Mouse (Mus musculus): ENCODE measurements around the gene Fastkd1. TPM values are rescaled to one million over a fixed set of nuclear protein-coding genes. Genes with fewer than 3 reads are reported as not detected.
A peak's percentile ranks its signal among the peaks of the same experiment; 100 is the strongest.
"Not testable (repeated sequence)": the region's sequence is repeated elsewhere in the genome, so short reads cannot be mapped to it uniquely, and the experiment has no call there.

Gene Fastkd1
- 10 to 100 TPM; 29.7 to 30.5 TPM for total RNA-seq (2021)
- long read RNA-seq, experiment 1, partial matches to known transcripts, result 5 of 10 reads
- long read RNA-seq, experiment 1, other reads (novel, unspliced or antisense), result 1 of 10 reads
- long read RNA-seq, experiment 2, partial matches to known transcripts, result 4 of 7 reads
- long read RNA-seq, experiment 2, other reads (novel, unspliced or antisense), result 1 of 7 reads

DNA sequence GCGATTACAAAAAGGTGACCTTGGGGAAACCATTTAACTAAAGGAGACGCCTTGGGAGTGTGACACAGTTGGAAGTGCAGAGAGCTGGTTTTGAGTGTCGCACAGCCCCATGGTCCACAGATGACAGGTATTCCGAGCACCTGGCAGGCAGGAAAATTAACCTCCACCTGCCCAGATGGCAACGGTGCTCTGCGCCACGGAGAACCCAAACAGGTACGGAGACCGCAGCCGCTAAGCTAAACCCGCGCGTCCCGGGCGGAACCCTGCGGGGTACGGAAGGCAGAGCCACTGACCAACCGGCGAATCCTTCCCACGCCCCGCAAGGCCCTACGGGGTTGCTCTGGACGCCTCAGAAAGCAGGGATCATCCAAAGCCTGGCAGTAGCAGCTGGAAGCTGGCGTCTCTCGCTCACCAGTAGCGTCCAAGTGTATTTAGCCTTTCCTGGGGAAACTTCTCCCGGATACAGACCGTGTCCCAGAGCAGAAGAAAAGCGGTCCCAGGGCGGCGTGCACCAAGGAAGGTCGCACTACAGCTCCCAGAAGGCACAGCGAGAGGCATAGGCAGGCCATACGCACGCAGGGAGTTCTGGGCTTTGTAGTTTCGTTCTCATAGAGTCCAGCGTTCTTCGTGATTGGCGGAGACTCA lies at the start of gene Fastkd1:
Gene Fastkd1 (minus strand): TSS at position 536 of the 645 bp plus-strand sequence.
- peak; percentile 82 to 85 for DNase-seq
- intact Hi-C loops (cut with DNase I), result no loop called here

- intact Hi-C loops (cut with DNase I), result no loop called here
- DNase-seq, result no peak
These were observed 47.7 kb upstream of the Fastkd1 start for GRCm38 (mm10) chr2:69760980-69761379.

GRCm38 (mm10) chr2:69745091-69745490 lies 31.8 kb upstream of the Fastkd1 start:
- DNase-seq, result no peak
- intact Hi-C loops (cut with DNase I), result no loop called here

DNA sequence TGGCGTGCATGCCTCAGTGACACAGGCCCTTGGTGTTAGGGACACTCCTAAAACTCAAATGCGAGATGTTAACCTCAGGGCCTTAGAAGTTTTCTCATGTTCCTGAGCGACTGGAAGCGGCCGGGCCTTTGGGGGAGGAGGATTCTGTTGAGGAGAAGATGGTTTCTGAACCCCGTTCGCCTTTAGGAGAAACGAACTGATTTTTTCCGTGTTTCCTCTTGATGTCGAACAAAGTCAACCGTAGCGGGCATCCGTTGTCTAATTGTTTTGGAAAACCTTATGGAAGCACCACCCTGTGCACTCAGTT lies 10.2 kb upstream of the Fastkd1 start:
- DNase-seq, result no peak
- intact Hi-C loops (cut with DNase I), result loop anchor here (5.0 kb wide), 1 partner anchor 69 kb away; no protein-coding TSS in a partner anchor

DNA sequence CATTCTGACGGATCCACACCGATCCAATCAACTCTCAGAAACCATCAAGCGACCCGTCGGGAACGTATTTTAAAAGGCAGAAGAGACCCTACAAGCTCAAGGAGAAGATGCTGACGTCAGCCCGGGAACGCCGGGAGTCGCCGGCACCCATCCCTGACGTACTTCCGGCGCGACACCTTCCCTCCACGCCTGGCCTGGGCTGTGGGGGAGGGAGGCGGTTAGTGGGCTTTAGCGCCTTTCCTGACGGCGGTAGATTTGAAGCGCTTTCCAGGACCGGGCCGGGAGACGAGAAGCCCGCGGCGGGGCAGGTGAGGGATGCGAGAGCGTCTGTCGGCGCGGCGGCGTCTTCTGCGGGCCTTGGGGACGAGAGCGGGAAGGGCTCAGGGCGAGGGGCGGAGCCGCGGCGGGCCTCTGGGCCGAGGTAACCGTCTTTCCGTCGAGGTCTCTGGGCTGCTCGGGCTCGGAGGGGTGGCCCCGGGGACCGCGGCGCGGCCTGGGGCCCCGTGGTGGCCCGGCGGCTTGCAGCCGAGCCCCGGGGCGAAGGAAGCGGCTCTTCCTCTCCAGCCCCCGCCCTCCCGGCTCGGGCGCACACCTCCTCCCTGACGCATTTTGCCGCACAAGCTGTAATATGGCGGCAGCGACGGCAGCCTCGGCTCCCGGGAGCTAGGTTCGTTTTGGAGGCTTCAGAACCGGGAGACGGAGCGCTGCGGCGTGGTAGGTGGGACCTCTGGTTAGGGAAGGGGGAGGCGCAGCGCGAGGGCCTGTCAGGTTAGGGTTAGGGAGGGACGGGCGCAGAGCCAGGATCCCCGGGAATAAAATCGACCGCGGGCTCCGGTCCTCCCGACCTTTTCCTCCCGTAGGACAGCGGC lies 9.6 kb upstream of the Fastkd1 start:
- peak; percentile 92 to 94 for DNase-seq
- intact Hi-C loops (cut with DNase I), result loop anchor here (5.0 kb wide), 1 partner anchor 69 kb away; no protein-coding TSS in a partner anchor

- DNase-seq, result no peak
- intact Hi-C loops (cut with DNase I), result loop anchor here (5.0 kb wide), 1 partner anchor 70 kb away; no protein-coding TSS in a partner anchor
These were observed 8.9 kb upstream of the Fastkd1 start, which contains the start of gene Ppig for GRCm38 (mm10) chr2:69722273-69722649. TSS of gene Ppig (plus strand) at chr2:69722545.

- DNase-seq, result no peak
- intact Hi-C loops (cut with DNase I), result no loop called here
These were observed 5.8 kb upstream of the Fastkd1 start for GRCm38 (mm10) chr2:69719121-69719520.

GRCm38 (mm10) chr2:69716483-69716882 lies 3.2 kb upstream of the Fastkd1 start:
- DNase-seq, result no peak
- intact Hi-C loops (cut with DNase I), result no loop called here

DNA sequence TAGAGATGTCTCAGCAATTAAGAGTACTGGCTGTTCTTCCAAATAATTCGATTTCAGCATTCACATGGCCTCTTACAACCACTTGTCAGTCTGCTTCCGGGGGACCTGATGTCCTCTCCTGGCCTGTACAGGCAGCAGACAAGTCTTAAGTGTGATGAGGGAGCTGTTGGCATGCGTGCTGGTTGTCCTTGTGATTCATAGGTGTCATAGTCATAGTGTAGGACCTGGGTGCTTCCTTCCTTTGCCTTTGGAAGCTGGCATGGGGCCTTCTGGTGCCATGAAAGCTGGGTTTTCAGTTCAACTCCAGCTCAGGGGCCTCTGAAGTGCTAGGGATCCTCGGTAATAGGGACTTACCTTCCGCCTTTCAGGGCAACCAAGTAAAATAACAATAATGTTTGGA lies 810 bp upstream of the Fastkd1 start:
- no peak for DNase-seq
- intact Hi-C loops (cut with DNase I), result no loop called here

DNA sequence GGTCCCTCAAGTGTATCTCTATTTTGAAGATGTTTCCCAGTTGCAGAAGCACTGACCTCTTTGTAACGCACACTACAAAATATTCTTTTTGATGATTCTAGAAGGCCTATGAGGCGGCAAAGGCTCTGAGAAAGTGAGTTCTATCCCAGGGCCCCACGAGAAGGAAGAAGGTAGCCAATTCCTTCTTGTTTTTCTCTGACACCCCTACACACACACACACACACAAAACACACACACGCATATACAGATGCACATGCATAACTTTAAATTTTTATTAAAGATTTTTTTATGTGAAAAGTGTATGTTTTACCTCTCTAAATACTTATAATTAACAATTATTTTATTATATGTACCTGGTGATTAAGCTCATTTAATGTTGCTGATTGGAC lies 304 bp upstream of the Fastkd1 start:
- intact Hi-C loops (cut with DNase I), result no loop called here
- DNase-seq, result no peak

DNA sequence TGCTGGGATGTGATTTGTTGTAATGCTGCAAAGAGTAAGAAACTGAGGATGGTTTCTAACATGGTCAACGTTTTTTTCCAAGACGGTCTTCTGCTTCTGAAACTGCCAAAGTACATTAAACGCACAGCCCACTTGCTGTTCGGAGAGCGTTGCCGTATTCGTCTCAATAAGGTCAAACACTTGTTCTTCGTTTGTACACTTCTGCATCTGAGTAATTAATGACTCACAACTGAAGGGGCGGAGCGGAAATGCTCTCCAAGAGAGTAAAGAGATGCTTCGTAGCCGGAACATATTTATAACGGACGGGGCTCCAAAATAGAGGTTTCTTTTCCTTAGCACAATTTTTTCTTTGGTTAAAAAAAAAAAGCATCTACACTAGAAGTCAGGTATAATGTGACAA lies 1.1 kb downstream of the Fastkd1 start:
- intact Hi-C loops (cut with DNase I), result no loop called here
- no peak for DNase-seq

DNA sequence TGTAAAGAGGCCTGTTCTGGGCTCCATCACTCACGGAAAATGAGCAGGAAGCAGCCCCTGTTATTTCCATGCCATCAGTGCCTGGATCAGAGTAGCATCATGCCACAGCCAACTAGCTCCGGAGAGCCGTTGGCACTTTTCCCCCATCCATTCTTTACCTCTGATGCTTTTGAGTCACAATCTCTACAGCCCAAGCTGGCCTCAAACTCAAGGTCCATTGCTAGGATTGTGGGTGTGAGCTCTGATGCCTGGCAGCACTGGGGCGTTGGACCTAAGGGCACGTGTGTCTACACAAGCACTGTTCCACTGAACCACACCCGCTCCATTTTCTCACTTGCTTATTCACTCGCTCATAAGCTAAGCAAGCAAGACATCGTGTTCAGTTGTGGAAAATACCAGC lies 12.9 kb downstream of the Fastkd1 start:
- no peak for DNase-seq
- intact Hi-C loops (cut with DNase I), result no loop called here

- intact Hi-C loops (cut with DNase I), result no loop called here
- no peak for DNase-seq
These were observed 19.8 kb downstream of the Fastkd1 start for GRCm38 (mm10) chr2:69693501-69693900.

GRCm38 (mm10) chr2:69690843-69691242 lies 22.5 kb downstream of the Fastkd1 start:
- intact Hi-C loops (cut with DNase I), result no loop called here
- DNase-seq, result no peak

GRCm38 (mm10) chr2:69690214-69690613 lies 23.1 kb downstream of the Fastkd1 start:
- DNase-seq, result no peak
- intact Hi-C loops (cut with DNase I), result no loop called here

GRCm38 (mm10) chr2:69684488-69684887 lies 28.8 kb downstream of the Fastkd1 start:
- intact Hi-C loops (cut with DNase I), result no loop called here
- no peak for DNase-seq

DNA sequence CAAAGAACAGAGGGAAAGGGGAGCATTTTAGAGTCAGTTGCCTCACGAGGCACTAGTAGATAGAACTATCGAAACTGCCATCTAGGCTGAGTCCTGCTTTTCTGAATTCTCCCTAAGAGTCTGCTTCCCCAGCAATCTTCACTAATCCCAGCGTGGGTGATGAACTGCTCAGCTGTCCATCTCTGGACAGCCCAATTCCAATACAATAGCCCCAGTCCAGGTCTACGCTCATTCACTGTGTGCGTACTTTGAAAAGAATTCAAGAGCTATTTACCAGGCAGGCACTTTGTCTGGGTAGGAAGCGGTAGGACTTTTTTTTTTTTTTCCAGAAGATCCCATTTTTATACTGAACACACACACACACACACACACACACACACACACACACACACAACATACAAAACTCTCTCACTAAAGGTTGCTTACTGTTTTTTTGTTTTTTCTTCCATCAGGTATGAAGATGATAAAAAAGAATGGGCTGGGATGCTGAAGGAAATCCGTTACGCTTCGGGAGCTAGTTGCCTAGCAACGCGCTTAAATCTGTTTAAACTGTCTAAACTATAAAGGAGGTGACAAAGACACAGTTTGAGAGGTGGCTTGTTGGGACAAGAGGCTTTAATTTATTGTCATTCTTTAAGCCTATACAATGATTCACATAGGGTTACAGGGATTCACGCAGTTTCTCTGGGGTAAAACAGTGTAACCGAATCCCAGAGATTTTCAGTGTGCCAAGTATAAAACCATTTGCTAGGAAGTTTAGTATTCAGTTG lies 30.1 kb downstream of the Fastkd1 start:
- intact Hi-C loops (cut with DNase I), result no loop called here
- DNase-seq, result no peak

DNA sequence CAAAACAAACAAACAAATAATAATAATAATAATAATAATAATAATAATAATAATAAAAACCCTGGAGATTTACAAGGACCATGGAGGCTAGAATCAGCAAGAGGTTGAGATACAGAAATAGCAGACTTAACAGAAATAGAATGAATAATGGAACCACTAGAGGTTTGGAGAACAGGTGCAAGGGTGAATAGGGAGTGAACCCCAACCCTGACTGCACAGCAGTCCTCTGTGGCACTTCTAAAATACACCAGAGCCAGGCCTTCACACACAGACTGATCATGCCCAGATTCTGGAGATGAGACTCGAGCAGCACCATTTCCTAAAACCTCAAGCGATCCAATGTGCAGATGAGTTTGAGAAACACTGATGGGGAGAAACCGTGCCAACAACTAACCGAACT lies 31.4 kb downstream of the Fastkd1 start:
- intact Hi-C loops (cut with DNase I), result no loop called here
- no peak for DNase-seq

GRCm38 (mm10) chr2:69679990-69680389 lies 33.3 kb downstream of the Fastkd1 start:
- DNase-seq, result no peak
- intact Hi-C loops (cut with DNase I), result no loop called here

DNA sequence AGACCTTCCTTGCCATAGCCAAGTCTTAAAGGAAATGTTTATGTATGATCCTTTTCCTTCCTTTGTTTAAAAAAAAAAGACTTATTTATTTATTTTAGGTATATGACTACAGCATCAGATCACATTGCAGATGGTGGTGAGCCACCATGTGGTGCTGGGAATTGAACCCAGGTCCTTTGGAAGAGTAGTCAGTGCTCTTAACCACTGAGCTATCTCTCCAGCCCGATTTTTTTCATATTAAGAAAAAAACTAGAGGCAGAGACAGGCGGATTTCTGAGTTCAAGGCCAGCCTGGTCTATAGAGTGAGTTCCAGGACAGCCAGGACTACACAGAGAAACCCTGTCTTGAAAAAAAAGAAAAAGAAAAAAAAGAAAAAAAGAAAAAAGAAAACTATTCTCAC lies 36.1 kb downstream of the Fastkd1 start:
- DNase-seq; intact Hi-C loops (cut with DNase I): not testable (repeated sequence)

- peak in 1 of 2 experiments; percentile 18 for DNase-seq
- intact Hi-C loops (cut with DNase I), result no loop called here
These were observed 36.6 kb downstream of the Fastkd1 start for GRCm38 (mm10) chr2:69676713-69677112.

All from heart, postnatal 14 days (tissue).